Mouse (Mus musculus) ES-Bruce4 (cell line): Measurements from ENCODE around the gene Vapb. TPM values are rescaled to one million over a fixed set of nuclear protein-coding genes. Genes with fewer than 3 reads are reported as not detected.

ENCODE experiments used
- H3K27ac ChIP-seq: 2 replicates; pipeline ENCODE4 v1.5.1; 2012; ENCODE audit warnings: low read length, inconsistent platforms; ENCODE audit not compliant: insufficient read depth
- H3K27me3 ChIP-seq: 2 replicates; pipeline ENCODE4 v1.6.1; 2012; ENCODE audit warnings: mild to moderate bottlenecking, low read length, inconsistent platforms; ENCODE audit not compliant: control insufficient read depth, poor library complexity, insufficient read depth, severe bottlenecking
- H3K36me3 ChIP-seq: 2 replicates; pipeline ENCODE4 v1.6.1; 2012; ENCODE audit warnings: inconsistent platforms, mild to moderate bottlenecking, low read length, moderate library complexity; ENCODE audit not compliant: control insufficient read depth, poor library complexity, insufficient read depth, severe bottlenecking
- H3K4me1 ChIP-seq: one replicate; pipeline ENCODE4 v1.8.1; 2011; ENCODE audit warnings: low read length; ENCODE audit not compliant: control insufficient read depth, insufficient read depth
- H3K4me3 ChIP-seq: 2 replicates; pipeline ENCODE4 v1.5.1; 2011; ENCODE audit warnings: low read depth, mild to moderate bottlenecking, low read length
- H3K9ac ChIP-seq: 2 replicates; pipeline ENCODE4 v1.6.1; 2012; ENCODE audit warnings: low read depth, mild to moderate bottlenecking, inconsistent platforms; ENCODE audit not compliant: poor library complexity, severe bottlenecking
- H3K9me3 ChIP-seq: replicated peaks from 2 replicates; pipeline ENCODE4 v1.6.1; 2012; ENCODE audit warnings: mild to moderate bottlenecking, low read length, inconsistent platforms; ENCODE audit not compliant: control insufficient read depth, poor library complexity, insufficient read depth, severe bottlenecking
- CTCF ChIP-seq: IDR thresholded peaks from one replicate; pipeline ENCODE4 v1.8.1; 2011; ENCODE audit warnings: low read depth, low read length
- EP300 ChIP-seq: IDR thresholded peaks from 2 replicates; pipeline ENCODE4 v1.6.1; 2011; ENCODE audit warnings: low read depth, low read length; ENCODE audit not compliant: insufficient read depth
- POLR2A ChIP-seq: IDR thresholded peaks from one replicate; pipeline ENCODE4 v1.8.1; 2011; ENCODE audit warnings: low read length; ENCODE audit not compliant: insufficient read depth
- polyA plus RNA-seq: library from polyadenylated mRNA; stranded (reverse); fragments of >200 nt; gene quantifications from 2 replicates; pipeline ENCODE4 v1.2.4, GENCODE M21; 2011; ENCODE audit warnings: low read depth; ENCODE audit not compliant: missing spikeins, insufficient read depth, insufficient read length

Vapb gene
- 56.4 and 58.7 TPM in 2 replicates for polyA plus RNA-seq

- TF ChIP-seq POLR2A (no peak), EP300 (no peak), CTCF (no peak)
- H3K9me3 ChIP-seq = no peaks in the 10 kb centered on the region
- no peaks in the 10 kb centered on the region for H3K27me3 ChIP-seq
- H3K36me3 ChIP-seq = no peaks in the 10 kb centered on the region
- peaks cover 2% of the 10 kb centered on the region for H3K4me1 ChIP-seq
- no peak within 1 kb of the TSS for H3K27ac ChIP-seq
- peak within 1 kb of the TSS; percentile 79 for H3K9ac ChIP-seq
- H3K4me3 ChIP-seq = peak within 1 kb of the TSS; percentile 93
These were observed at the start of gene Vapb for GRCm38 (mm10) chr2:173737222-173737989. Gene Vapb, plus strand, starts transcription at chr2:173737511.

DNA sequence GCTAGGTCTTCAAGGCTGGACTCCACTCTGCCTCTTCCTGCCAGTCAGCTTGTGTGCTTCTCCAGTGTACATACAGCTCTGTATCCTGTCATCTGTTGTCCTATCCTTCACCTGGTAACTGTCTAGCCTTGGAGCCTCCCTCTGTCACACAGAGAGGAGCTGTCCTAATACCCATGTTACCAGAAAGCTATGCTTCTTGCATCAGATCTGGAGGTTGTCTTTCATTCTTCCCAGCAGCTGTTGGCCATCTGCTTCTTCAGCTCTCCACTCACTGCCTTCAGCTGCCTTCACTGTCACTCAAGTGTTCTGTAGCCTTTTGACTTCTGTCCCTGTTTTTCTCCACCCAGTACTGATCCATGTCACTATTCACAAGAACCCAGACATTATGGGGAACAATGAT, 47.5 kb upstream of the Vapb start:
- no peaks in the 10 kb centered on the region for H3K27me3 ChIP-seq
- H3K9ac ChIP-seq = no peak overlapping the region
- no peaks in the 10 kb centered on the region for H3K4me1 ChIP-seq
- peaks cover under 1% of the 10 kb centered on the region for H3K36me3 ChIP-seq
- no peak overlapping the region for H3K27ac ChIP-seq
- no peak overlapping the region for H3K4me3 ChIP-seq
- no peaks in the 10 kb centered on the region for H3K9me3 ChIP-seq
- no peak for TF ChIP-seq EP300
- TF ChIP-seq POLR2A = no peak
- no peak for TF ChIP-seq CTCF

GRCm38 (mm10) chr2:173691748-173692147, 45.6 kb upstream of the Vapb start:
- Histone ChIP-seq H3K36me3 (peaks cover 15% of the 10 kb centered on the region), H3K27me3 (no peaks in the 10 kb centered on the region), H3K27ac (no peak overlapping the region), H3K9ac (no peak overlapping the region), H3K4me3 (no peak overlapping the region), H3K9me3 (no peaks in the 10 kb centered on the region), H3K4me1 (no peaks in the 10 kb centered on the region)
- TF ChIP-seq EP300 (no peak), POLR2A (no peak), CTCF (no peak)

DNA sequence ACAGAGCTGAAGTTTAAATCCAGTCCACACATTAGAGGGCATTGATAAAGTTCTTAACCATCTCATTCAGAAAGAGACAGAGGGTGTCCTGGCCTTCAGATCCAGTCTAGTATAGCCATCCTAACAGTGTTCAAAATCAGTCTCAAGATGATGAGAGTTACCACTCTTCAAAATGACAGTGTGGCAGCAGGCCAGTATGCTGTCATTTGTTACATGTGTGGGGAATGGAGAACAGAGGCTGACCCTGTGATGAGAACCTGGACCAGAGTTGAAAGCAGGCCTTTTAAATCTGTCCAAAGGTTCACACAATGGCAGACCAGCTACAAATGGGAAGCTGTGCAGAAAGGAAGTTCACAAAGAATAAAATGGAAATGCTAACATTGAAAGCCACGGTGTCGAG, 44.6 kb upstream of the Vapb start:
- H3K27me3 ChIP-seq = no peaks in the 10 kb centered on the region
- no peaks in the 10 kb centered on the region for H3K9me3 ChIP-seq
- H3K27ac ChIP-seq = no peak overlapping the region
- peaks cover 16% of the 10 kb centered on the region for H3K36me3 ChIP-seq
- H3K4me3 ChIP-seq = no peak overlapping the region
- H3K9ac ChIP-seq = no peak overlapping the region
- no peaks in the 10 kb centered on the region for H3K4me1 ChIP-seq
- TF ChIP-seq EP300 (no peak), POLR2A (no peak), CTCF (no peak)

DNA sequence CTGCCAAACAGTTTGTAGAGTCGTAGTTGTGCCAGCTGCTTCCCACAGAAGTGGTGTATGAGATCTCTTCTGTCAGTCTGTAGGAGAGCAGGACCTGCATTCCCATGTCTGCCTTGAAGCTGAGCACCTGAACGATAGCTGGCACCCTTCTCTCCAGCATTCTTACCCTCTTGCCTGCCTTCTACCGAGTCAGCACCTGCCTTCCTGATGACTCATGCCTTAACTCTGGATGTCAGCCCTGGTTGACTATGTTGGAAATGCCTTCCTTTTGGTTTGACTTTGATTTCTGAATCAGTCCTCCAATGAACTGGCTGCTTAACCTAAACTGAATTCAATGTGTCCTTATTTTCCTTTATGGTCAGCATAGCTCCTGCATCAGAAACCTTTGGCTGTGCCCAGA, 38.5 kb upstream of the Vapb start:
- TF ChIP-seq EP300 = no peak
- TF ChIP-seq POLR2A = no peak
- TF ChIP-seq CTCF = no peak
- no peaks in the 10 kb centered on the region for H3K4me1 ChIP-seq
- no peak overlapping the region for H3K4me3 ChIP-seq
- H3K27ac ChIP-seq = no peak overlapping the region
- H3K9me3 ChIP-seq = no peaks in the 10 kb centered on the region
- H3K27me3 ChIP-seq = no peaks in the 10 kb centered on the region
- peaks cover 21% of the 10 kb centered on the region for H3K36me3 ChIP-seq
- no peak overlapping the region for H3K9ac ChIP-seq

DNA sequence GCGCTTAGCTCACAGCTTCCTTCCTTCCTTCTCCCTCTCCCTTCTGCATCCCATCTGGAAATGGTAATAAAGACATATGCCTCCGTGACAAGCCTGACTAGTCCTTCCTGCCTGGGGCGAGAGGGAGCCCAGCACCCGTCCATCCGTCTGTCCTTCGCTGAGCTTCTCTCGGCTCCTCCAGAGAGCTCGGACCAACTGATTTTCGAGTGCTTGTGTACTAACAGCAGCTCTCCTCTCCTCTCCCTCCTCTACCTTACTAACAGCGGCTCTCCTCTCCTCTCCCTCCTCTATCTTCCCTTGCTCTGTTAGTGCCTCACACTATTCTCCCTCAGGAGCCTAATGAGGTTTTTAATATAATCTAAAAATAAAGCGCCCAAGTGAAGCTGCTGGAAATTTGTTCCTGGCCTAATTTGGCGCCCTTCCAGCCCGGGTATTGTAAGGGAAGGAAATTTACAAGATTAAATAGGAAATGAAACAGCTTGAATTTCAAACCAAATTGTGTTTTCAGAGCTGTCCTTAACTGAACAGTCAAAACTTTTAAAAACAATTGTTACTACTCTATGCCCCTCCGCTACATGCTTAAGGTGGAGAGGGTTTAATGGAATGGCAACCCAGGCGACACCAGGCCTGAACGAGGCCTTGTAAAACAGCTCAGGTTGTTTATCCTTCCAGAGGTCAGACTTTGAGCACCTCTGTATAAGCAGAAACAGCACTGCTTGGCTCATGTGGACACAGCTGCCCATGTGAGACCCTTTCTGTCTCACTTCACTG, 35.0 kb upstream of the Vapb start:
- Histone ChIP-seq H3K36me3 (peaks cover 5% of the 10 kb centered on the region), H3K27ac (no peak overlapping the region), H3K4me3 (no peak overlapping the region), H3K9ac (no peak overlapping the region), H3K4me1 (no peaks in the 10 kb centered on the region), H3K9me3 (no peaks in the 10 kb centered on the region), H3K27me3 (no peaks in the 10 kb centered on the region)
- TF ChIP-seq POLR2A = no peak
- TF ChIP-seq CTCF = no peak
- no peak for TF ChIP-seq EP300
